Mouse (Mus musculus) embryonic fibroblast, embryonic 13.5 days (primary cell): ENCODE data around the gene Mylk. TPM values are rescaled to one million over a fixed set of nuclear protein-coding genes. Genes with fewer than 3 reads are reported as not detected.

Source experiments
- H3K27ac ChIP-seq: 2 replicates; pipeline ENCODE4 v1.5.1; 2012; ENCODE audit warnings: low read length, control low read depth, inconsistent platforms; ENCODE audit not compliant: insufficient read depth
- H3K4me1 ChIP-seq: 2 replicates; pipeline ENCODE4 v1.6.1; 2011; ENCODE audit warnings: low read length; ENCODE audit not compliant: control insufficient read depth, insufficient read depth
- H3K4me3 ChIP-seq: 2 replicates; pipeline ENCODE4 v1.5.1; 2011; ENCODE audit warnings: mild to moderate bottlenecking, control low read depth, low read length; ENCODE audit not compliant: insufficient read depth
- CTCF ChIP-seq: IDR thresholded peaks from 2 replicates; pipeline ENCODE4 v1.5.1; 2011; ENCODE audit warnings: mild to moderate bottlenecking, control low read depth, low read length, moderate library complexity, borderline replicate concordance; ENCODE audit not compliant: insufficient read depth
- POLR2A ChIP-seq: IDR thresholded peaks from 2 replicates; pipeline ENCODE4 v1.6.1; 2011; ENCODE audit warnings: low read depth, mild to moderate bottlenecking, control low read depth, low read length, moderate library complexity
- polyA plus RNA-seq: library from polyadenylated mRNA; stranded (reverse); fragments of >200 nt; gene quantifications from 2 replicates; pipeline ENCODE4 v1.2.4, GENCODE M21; 2011; ENCODE audit warnings: low read depth; ENCODE audit not compliant: missing spikeins, insufficient read length

Gene Mylk
- polyA plus RNA-seq, 1 experiment: 60.8 TPM

DNA sequence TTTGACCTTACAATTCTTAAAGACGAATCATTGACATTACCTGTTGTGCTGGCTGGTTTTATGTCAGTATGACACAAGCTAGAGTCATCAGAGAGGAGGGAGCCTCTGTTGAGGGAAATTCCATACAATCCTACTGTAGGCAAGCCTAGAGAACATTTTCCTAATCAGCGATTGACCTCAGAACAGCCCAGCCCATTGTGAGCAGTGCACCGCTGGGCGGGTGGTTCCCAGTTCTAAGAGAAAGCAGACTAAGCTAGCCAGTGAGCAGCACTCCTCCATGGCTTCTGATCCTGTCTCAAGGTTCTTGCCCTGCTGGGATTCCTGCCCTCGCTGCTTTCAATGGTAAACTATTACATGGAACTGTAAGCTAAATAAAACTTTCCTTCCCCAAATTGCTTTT lies 259.3 kb downstream of the Mylk start:
- no peak overlapping the region for H3K27ac ChIP-seq
- no peak overlapping the region for H3K4me3 ChIP-seq
- H3K4me1 ChIP-seq: no peaks in the 10 kb centered on the region
- TF ChIP-seq POLR2A (no peak), CTCF (no peak)

DNA sequence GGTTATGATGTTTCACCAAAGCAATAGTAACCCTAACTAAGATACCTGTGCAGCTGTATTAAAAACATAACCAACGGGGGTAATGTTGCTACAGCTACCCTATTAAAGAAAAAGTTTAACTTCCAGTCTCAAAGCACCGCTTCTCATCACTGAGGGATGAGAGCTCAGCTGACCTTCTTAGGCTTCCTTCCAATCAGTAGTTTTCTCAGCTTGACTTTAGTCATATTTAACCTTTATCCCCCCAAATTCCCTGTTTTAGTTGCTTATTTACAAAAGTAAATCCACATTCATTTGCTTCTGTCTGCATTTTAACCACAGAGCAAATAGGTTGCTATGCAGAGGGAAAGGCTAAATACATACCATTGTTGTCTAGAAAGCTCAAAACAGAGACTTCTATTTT lies 259.7 kb downstream of the Mylk start:
- TF ChIP-seq CTCF (no peak), POLR2A (no peak)

DNA sequence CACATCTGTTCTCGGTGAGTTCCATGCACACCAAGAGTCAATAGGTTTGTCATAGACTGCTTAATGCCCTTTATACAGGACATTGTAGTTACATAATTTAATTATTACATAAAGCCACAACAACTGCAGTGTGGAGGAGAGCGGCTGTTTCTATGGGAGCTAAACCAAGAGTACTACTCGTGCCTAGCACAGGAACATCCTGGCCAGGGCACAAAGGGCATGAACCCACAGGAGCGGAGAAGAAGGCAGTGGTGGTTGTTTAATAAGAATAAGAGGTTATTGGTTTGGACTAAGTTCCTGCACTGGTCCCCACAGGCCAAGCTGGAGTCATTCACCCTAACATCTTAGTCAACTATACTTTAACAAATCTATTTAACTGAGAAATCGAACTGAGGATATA lies 261.2 kb downstream of the Mylk start:
- no peaks in the 10 kb centered on the region for H3K4me1 ChIP-seq
- TF ChIP-seq POLR2A (no peak), CTCF (no peak)
- no peak overlapping the region for H3K4me3 ChIP-seq
- no peak overlapping the region for H3K27ac ChIP-seq

More for the DNA sequence above, 259.7 kb downstream of the Mylk start:
- no peak overlapping the region for H3K27ac ChIP-seq
- no peak overlapping the region for H3K4me3 ChIP-seq
- no peaks in the 10 kb centered on the region for H3K4me1 ChIP-seq

DNA sequence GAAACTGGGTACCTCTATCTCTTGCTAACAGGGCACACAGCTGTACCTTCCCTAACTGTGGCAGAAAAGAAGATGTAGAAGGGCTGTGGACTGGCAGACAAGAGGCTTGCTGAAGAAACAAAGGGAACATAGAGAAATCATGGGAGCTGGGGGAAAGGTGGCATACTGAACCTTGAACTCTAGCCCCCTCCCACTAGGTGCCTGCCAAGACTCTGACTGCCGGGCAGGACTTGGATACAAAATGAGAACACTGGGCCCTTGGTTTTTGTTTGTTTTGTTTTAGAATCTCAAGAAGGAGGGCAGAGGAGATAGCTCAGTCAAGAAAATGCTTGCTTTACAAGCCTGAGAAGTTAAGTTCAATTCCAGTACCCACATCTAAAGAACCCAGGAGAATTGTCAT lies 262.4 kb downstream of the Mylk start:
- no peaks in the 10 kb centered on the region for H3K4me1 ChIP-seq
- TF ChIP-seq POLR2A: no peak
- no peak for TF ChIP-seq CTCF

DNA sequence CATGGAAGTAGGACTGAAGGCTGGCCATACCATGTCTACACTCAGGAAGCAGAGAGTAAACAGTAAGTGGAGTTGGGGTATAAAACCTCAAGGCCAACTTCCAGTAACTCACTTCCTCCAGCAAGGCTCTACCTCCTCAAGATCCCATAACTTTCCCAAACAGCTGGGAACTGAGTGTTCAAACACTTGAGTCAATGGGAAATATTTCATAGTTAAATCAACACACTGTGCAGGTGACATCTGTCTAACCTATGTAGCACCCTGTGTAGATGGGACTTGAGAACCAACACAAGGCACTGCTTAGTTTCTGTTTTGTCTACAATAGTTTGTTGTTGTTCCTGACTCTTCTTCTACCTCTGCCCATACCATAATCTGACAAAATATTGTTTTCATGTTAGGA lies 263.4 kb downstream of the Mylk start:
- no peak overlapping the region for H3K27ac ChIP-seq
- H3K4me3 ChIP-seq: no peak overlapping the region
- no peak for TF ChIP-seq CTCF
- no peak for TF ChIP-seq POLR2A
- H3K4me1 ChIP-seq: no peaks in the 10 kb centered on the region

More for the DNA sequence above, 262.4 kb downstream of the Mylk start:
- H3K4me3 ChIP-seq: no peak overlapping the region
- H3K27ac ChIP-seq: no peak overlapping the region

DNA sequence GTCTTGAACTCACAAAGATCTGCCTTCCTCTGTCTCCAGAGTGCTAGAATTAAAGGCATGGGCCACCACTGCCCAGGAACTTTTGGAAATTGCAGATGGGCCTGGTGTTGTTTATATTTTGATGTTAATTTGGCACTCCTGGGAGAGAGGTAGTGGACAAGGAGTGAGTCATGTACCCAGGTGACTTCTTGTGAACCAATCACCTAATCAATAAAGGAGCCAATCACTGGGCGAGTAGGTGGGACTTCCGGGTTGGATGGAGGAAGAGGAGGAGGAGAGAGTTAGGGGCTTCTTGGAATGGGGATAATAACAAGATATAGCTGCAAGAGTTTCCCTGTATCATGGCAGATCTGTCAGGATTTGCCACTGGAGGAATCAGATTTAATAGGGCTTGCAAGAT lies 268.5 kb downstream of the Mylk start:
- Histone ChIP-seq H3K4me3 (no peak overlapping the region), H3K27ac (no peak overlapping the region), H3K4me1 (no peaks in the 10 kb centered on the region)
- TF ChIP-seq POLR2A: no peak
- TF ChIP-seq CTCF: no peak

DNA sequence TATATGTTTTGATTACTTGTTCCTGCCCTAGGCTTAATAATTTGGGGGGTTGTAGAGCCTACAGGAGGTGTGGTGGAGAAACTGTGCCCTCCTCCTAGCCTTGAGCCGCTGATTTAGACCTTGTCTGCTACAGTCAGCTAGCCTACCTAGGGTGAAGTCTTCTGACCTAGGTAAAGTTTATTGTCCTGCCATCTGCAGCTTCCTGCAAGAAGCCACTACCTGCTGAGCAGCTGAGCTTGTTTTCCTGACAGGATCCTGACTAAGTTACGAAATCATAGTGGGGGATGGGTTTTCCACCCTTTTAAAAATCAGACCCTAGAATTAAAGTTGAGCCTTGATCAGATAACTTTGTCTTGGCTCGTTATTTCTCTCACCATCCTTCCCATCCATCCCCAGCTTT lies 271.5 kb downstream of the Mylk start:
- H3K27ac ChIP-seq: no peak overlapping the region
- H3K4me1 ChIP-seq: no peaks in the 10 kb centered on the region
- TF ChIP-seq POLR2A: no peak
- TF ChIP-seq CTCF: no peak
- H3K4me3 ChIP-seq: no peak overlapping the region

DNA sequence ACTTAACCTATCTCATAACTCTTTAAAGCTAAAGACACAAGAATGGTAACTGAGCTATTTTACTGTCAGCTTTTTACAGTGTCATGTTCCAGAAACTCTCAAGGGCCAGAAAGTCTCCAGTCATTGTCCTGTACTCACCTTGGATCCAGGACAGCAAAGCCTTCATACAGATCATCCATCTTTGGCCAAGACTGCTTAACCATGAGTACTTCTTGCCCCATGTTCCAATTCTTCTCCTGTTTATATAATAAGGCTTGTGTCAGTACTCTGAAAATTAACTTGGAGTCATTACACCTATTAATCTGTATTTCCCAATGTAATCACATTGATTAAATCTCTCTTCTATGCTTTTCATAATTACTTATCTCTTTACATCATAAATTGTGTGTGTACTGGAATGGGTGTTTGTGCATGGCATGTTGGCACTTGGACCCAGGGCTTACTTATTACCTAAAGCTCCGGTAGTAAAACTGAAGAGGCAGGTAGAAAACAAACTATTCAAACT lies 273.5 kb downstream of the Mylk start:
- H3K4me1 ChIP-seq: no peaks in the 10 kb centered on the region
- TF ChIP-seq POLR2A (no peak), CTCF (no peak)

DNA sequence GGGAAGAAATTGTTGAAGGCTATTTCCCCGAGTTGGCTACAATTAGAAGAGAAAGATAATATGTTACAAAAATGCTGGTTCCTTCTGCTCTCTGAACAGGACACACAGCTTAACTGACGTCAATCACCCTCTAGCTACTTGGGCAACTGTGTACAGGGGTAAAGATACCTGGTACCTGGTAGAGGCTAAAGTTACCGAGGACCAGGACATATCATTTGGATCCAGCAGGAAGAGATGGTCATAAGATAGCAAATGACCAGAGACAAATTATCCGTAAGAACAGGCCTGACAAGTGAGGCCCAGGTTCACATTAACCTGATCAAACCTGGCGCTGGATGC lies 276.9 kb downstream of the Mylk start:
- Histone ChIP-seq H3K27ac (no peak overlapping the region), H3K4me3 (0 out of 2 replicates have a peak overlapping the region, but pooled peaks have one; percentile 1), H3K4me1 (no peaks in the 10 kb centered on the region)
- TF ChIP-seq POLR2A (no peak), CTCF (no peak)

More for the DNA sequence above, 273.5 kb downstream of the Mylk start:
- no peak overlapping the region for H3K4me3 ChIP-seq
- H3K27ac ChIP-seq: no peak overlapping the region

DNA sequence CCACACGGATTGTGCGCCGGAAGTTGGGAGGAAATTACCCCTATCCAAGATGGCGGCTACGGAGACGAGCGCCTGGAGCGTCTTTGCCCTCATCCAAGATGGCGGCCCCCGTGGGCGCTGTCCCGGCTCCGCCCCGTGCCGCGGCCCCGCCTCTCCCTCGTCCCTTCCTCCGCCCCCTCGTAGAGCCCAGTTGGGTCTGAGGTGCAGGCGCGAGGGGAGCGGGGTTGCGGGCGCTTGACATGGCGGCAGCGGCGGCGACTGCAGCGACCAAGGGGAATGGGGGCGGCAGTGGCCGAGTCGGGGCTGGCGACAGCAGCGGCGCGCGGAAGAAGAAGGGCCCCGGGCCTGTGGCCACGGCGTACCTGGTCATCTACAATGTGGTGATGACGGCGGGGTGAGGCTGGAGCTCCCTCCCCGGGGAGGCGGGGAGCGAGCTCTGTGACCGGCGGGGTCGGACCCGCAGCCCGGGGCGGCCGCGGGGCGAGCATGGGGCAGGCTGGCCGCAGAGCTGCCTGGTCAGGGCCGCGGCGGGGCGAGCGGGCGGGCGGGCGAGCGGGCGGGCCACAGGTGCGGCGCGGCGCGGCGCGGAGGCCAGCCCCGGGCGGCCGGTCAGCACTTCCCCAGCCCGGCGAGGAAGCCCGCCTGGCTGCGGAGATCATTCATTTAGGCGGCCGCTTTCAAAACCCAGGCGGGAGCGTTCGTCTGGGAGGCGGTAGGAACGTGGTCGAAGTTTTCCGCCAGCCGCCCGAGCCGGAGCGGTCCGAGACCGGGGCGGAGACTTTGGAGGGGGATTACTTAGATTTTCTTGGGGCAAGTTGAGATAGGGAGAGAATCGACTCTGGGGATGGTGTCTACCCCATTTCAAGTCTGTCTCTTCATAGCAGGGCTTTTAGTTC lies 277.5 kb downstream of the Mylk start, which contains the start of gene Hacd2:
Hacd2 (plus strand) TSS at position 187 of the 896 bp plus-strand sequence.
- Histone ChIP-seq H3K4me3 (peak within 1 kb of the TSS; percentile 99), H3K4me1 (no peaks in the 10 kb centered on the region), H3K27ac (no peak within 1 kb of the TSS)
- TF ChIP-seq CTCF (no peak), POLR2A (peak; percentile 82)
